Mouse (Mus musculus) liver, embryonic 14.5 days (tissue): ENCODE data around the gene Gnat3. TPM values are rescaled to one million over a fixed set of nuclear protein-coding genes. Genes with fewer than 3 reads are reported as not detected.

ENCODE experiments used
- ATAC-seq: fragments of 200-750 bp; cut with Nextera tagmentation; 2 replicates; pipeline ENCODE4 v1.8.0; 2017; ENCODE audit warnings: moderate number of reproducible peaks, mild to moderate bottlenecking, moderate library complexity; ENCODE audit not compliant: insufficient read depth
- DNase-seq, 3 experiments: peaks; one replicate each; pipeline ENCODE4 v3.0.0-alpha.2; 2012 to 2013; ENCODE audit warnings: low read depth in 3 of 3, low spot score in 3 of 3
- H3K27ac ChIP-seq: fragments of 300-500 bp; sonication (generic); 2 replicates; pipeline ENCODE4 v1.5.1; 2014; ENCODE audit warnings: moderate library complexity, mild to moderate bottlenecking, control low read depth, inconsistent platforms
- H3K27me3 ChIP-seq: fragments of 300-500 bp; sonication (generic); 2 replicates; pipeline ENCODE4 v1.6.1; 2014; ENCODE audit warnings: mild to moderate bottlenecking, low read length, moderate library complexity; ENCODE audit not compliant: control insufficient read depth, insufficient read depth
- H3K36me3 ChIP-seq: fragments of 300-500 bp; sonication (generic); replicated peaks from 2 replicates; pipeline ENCODE4 v1.6.1; 2014; ENCODE audit warnings: low read depth; ENCODE audit not compliant: control insufficient read depth, insufficient read depth
- H3K4me1 ChIP-seq, 2 experiments: fragments of 200-500 bp in 1 of 2; fragments of 300-500 bp in 1 of 2; sonication (generic) in 1 of 2; replicated peaks; 2 replicates each; pipeline ENCODE4 v1.6.1; 2012 to 2014; ENCODE audit warnings: antibody characterized with exemption in 1 of 2, inconsistent platforms in 1 of 2, low read length in 1 of 2; ENCODE audit not compliant: control insufficient read depth in 2 of 2, insufficient read depth in 2 of 2
- H3K4me2 ChIP-seq: fragments of 300-500 bp; sonication (generic); 2 replicates; pipeline ENCODE4 v1.6.1; 2014; ENCODE audit warnings: low read depth, mild to moderate bottlenecking, control low read depth, moderate library complexity
- H3K4me3 ChIP-seq, 2 experiments: fragments of 200-500 bp in 1 of 2; fragments of 300-500 bp in 1 of 2; sonication (generic) in 1 of 2; 2 replicates each; pipeline ENCODE4 v1.5.1; 2012 to 2014; ENCODE audit warnings: low read depth in 2 of 2, low read length in 2 of 2, mild to moderate bottlenecking in 2 of 2, control low read depth in 1 of 2, inconsistent platforms in 1 of 2, moderate library complexity in 1 of 2; ENCODE audit not compliant: insufficient read depth in 1 of 2
- H3K9ac ChIP-seq: fragments of 300-500 bp; sonication (generic); replicated peaks from 2 replicates; pipeline ENCODE4 v1.6.1; 2014; ENCODE audit warnings: mild to moderate bottlenecking, control low read depth, moderate library complexity
- H3K9me3 ChIP-seq: fragments of 300-500 bp; sonication (generic); 2 replicates; pipeline ENCODE4 v1.6.1; 2016; ENCODE audit warnings: low read length, mixed read lengths; ENCODE audit not compliant: control insufficient read depth
- CTCF ChIP-seq: IDR thresholded peaks from 2 replicates; pipeline ENCODE4 v1.5.1; 2016; ENCODE audit warnings: antibody characterized with exemption, low read depth, control low read depth
- EP300 ChIP-seq: IDR thresholded peaks from 2 replicates; pipeline ENCODE4 v1.6.1; 2016; ENCODE audit warnings: antibody characterized with exemption, low read depth
- WGBS: fragments of 180-500 bp; shearing (Covaris S2); extraction: QIAGEN DNeasy Blood & Tissue Kit; methylation state at CpG from one replicate; pipeline ENCODE4 v1.1.7; 2014; ENCODE audit not compliant: insufficient replicate concordance; 5-methylcytosine and 5-hydroxymethylcytosine counted together
- polyA plus RNA-seq, 2 experiments: library from polyadenylated mRNA; depleted of rRNA in 1 of 2; stranded (reverse) in 1 of 2; unstranded in 1 of 2; fragments of >200 nt; fragmentation: Nextera tagmentation in 1 of 2; extraction: Ambion mirVana in 1 of 2; gene quantifications; 2 replicates each; pipeline versions ENCODE4 v1.2.1 to v1.2.3; 2012 to 2014

Gene Gnat3
- polyA plus RNA-seq, 2 experiments, result not detected

GRCm38 (mm10) chr5:17986611-17987010, 24.3 kb downstream of the Gnat3 start:
- ATAC-seq, result no peak
- H3K36me3 ChIP-seq, result no peaks in the 10 kb centered on the region
- 46% methylated on average over 3 of the region's 3 CpGs for WGBS
- no peak overlapping the region for H3K4me3 ChIP-seq
- H3K9ac ChIP-seq, result no peak overlapping the region
- H3K4me2 ChIP-seq, result no peak overlapping the region
- no peaks in the 10 kb centered on the region for H3K4me1 ChIP-seq
- H3K9me3 ChIP-seq, result no peaks in the 10 kb centered on the region
- H3K27me3 ChIP-seq, result no peaks in the 10 kb centered on the region
- DNase-seq, result no peak
- H3K27ac ChIP-seq, result no peak overlapping the region
- TF ChIP-seq EP300 (no peak), CTCF (no peak)

- no peak overlapping the region for H3K9ac ChIP-seq
- H3K9me3 ChIP-seq, result no peaks in the 10 kb centered on the region
- H3K4me2 ChIP-seq, result no peak overlapping the region
- H3K36me3 ChIP-seq, result no peaks in the 10 kb centered on the region
- H3K4me3 ChIP-seq, result no peak overlapping the region
- ATAC-seq (no peak), DNase-seq (no peak)
- H3K27ac ChIP-seq, result no peak overlapping the region
- 65% methylated on average over 6 of the region's 6 CpGs for WGBS
- H3K4me1 ChIP-seq, result no peaks in the 10 kb centered on the region
- H3K27me3 ChIP-seq, result no peaks in the 10 kb centered on the region
- TF ChIP-seq EP300, result no peak
- TF ChIP-seq CTCF, result no peak
These were observed 28.3 kb downstream of the Gnat3 start for GRCm38 (mm10) chr5:17990618-17991017.

- H3K9ac ChIP-seq, result no peak overlapping the region
- H3K4me1 ChIP-seq, result no peaks in the 10 kb centered on the region
- no peak overlapping the region for H3K4me3 ChIP-seq
- DNase-seq (no peak), ATAC-seq (no peak)
- no peaks in the 10 kb centered on the region for H3K9me3 ChIP-seq
- no peaks in the 10 kb centered on the region for H3K27me3 ChIP-seq
- H3K4me2 ChIP-seq, result no peak overlapping the region
- 44% methylated on average over 2 of the region's 2 CpGs for WGBS
- H3K36me3 ChIP-seq, result no peaks in the 10 kb centered on the region
- no peak overlapping the region for H3K27ac ChIP-seq
- TF ChIP-seq EP300 (no peak), CTCF (no peak)
These were observed 37.2 kb downstream of the Gnat3 start for GRCm38 (mm10) chr5:17999570-17999969.

- Histone ChIP-seq H3K27me3 (no peaks in the 10 kb centered on the region), H3K9me3 (no peaks in the 10 kb centered on the region), H3K4me1 (no peaks in the 10 kb centered on the region), H3K27ac (no peak overlapping the region), H3K9ac (no peak overlapping the region), H3K36me3 (no peaks in the 10 kb centered on the region), H3K4me2 (no peak overlapping the region), H3K4me3 (no peak overlapping the region)
- TF ChIP-seq EP300, result no peak
- 40% methylated on average over 6 of the region's 6 CpGs for WGBS
- DNase-seq (no peak), ATAC-seq (no peak)
These were observed 37.8 kb downstream of the Gnat3 start for GRCm38 (mm10) chr5:18000185-18000584.

- Histone ChIP-seq H3K36me3 (no peaks in the 10 kb centered on the region), H3K9ac (no peak overlapping the region), H3K27me3 (no peaks in the 10 kb centered on the region), H3K27ac (no peak overlapping the region), H3K4me1 (no peaks in the 10 kb centered on the region), H3K4me2 (no peak overlapping the region), H3K4me3 (no peak overlapping the region), H3K9me3 (no peaks in the 10 kb centered on the region)
- no peak for ATAC-seq
- no peak for DNase-seq
- 61% methylated on average over 4 of the region's 4 CpGs for WGBS
- no peak for TF ChIP-seq CTCF
- TF ChIP-seq EP300, result no peak
These were observed 39.3 kb downstream of the Gnat3 start for GRCm38 (mm10) chr5:18001646-18002045.
